Mouse (Mus musculus) liver, adult 2 months (tissue): ENCODE measurements around the gene Plekhm1. TPM values are rescaled to one million over a fixed set of nuclear protein-coding genes. Genes with fewer than 3 reads are reported as not detected.
A peak's percentile ranks its signal among the peaks of the same experiment; 100 is the strongest.

Experiments used
- DNase-seq: peaks from one replicate; pipeline ENCODE4 v3.0.0-alpha.2; 2011; ENCODE audit warnings: low read depth, low spot score; ENCODE audit errors: extremely low read depth
- H3K27ac ChIP-seq: fragments of 200-500 bp; replicated peaks from 2 replicates; pipeline ENCODE4 v1.5.1; 2012; ENCODE audit warnings: low read depth, mild to moderate bottlenecking, control low read depth, inconsistent platforms, low read length; ENCODE audit not compliant: insufficient read depth
- H3K27me3 ChIP-seq: fragments of 200-500 bp; 2 replicates; pipeline ENCODE4 v1.6.1; 2012; ENCODE audit warnings: mild to moderate bottlenecking, moderate library complexity, low read length, inconsistent platforms; ENCODE audit not compliant: control insufficient read depth, insufficient read depth
- H3K36me3 ChIP-seq: fragments of 200-500 bp; 2 replicates; pipeline ENCODE4 v1.6.1; 2012; ENCODE audit warnings: low read length, inconsistent platforms; ENCODE audit not compliant: control insufficient read depth, insufficient read depth
- H3K4me1 ChIP-seq: fragments of 200-500 bp; 2 replicates; pipeline ENCODE4 v1.6.1; 2011; ENCODE audit warnings: low read length; ENCODE audit not compliant: control insufficient read depth, insufficient read depth
- H3K4me3 ChIP-seq: fragments of 200-500 bp; 2 replicates; pipeline ENCODE4 v1.5.1; 2011; ENCODE audit warnings: low read depth, mild to moderate bottlenecking, control low read depth, low read length, moderate library complexity; ENCODE audit not compliant: insufficient read depth
- H3K79me2 ChIP-seq: fragments of 200-500 bp; 2 replicates; pipeline ENCODE4 v1.6.1; 2012; ENCODE audit warnings: inconsistent platforms, mild to moderate bottlenecking, low read length, moderate library complexity; ENCODE audit not compliant: control insufficient read depth, insufficient read depth
- H3K9ac ChIP-seq: fragments of 200-500 bp; 2 replicates; pipeline ENCODE4 v1.6.1; 2012; ENCODE audit warnings: low read depth, mild to moderate bottlenecking, control low read depth, inconsistent platforms, low read length
- CTCF ChIP-seq: fragments of 200-500 bp; IDR thresholded peaks from 2 replicates; pipeline ENCODE4 v1.5.1; 2011; ENCODE audit warnings: low read depth, low read length, control low read depth
- POLR2A ChIP-seq: fragments of 200-500 bp; IDR thresholded peaks from 2 replicates; pipeline ENCODE4 v1.6.1; 2011; ENCODE audit warnings: low read length, control low read depth; ENCODE audit not compliant: insufficient read depth; ENCODE audit errors: extremely low read depth
- WGBS: fragments of 180-500 bp; shearing (Covaris S2); methylation state at CpG from one replicate; pipeline ENCODE4 v1.1.7; 2018; 5-methylcytosine and 5-hydroxymethylcytosine counted together
- polyA plus RNA-seq: library from polyadenylated mRNA; depleted of rRNA; stranded (reverse); fragments of >200 nt; gene quantifications from 2 replicates; pipeline ENCODE4 v1.2.3, GENCODE M21; 2012
- total RNA-seq: library from RNA; depleted of rRNA; stranded (reverse); fragments of >200 nt; gene quantifications from 2 replicates; pipeline ENCODE4 v1.2.3, GENCODE M21; 2014

Plekhm1 gene
- total and polyA plus RNA-seq, 2 experiments = 3.5 to 9.8 TPM

GRCm38 (mm10) chr11:103406551-103406950 lies 5.9 kb downstream of the Plekhm1 start:
- TF ChIP-seq CTCF = no peak
- no peak for TF ChIP-seq POLR2A
- DNase-seq = peak; percentile 69
- WGBS = 67% methylated on average over 7 of the region's 7 CpGs
- Histone ChIP-seq H3K36me3 (0 out of 2 replicates have a peak, but pooled peaks cover 2% of the 10 kb centered on the region), H3K27me3 (no peaks in the 10 kb centered on the region), H3K79me2 (peaks cover 27% of the 10 kb centered on the region; the same call in 1 of the 2 replicates), H3K27ac (no peak overlapping the region), H3K9ac (no peak overlapping the region), H3K4me1 (peaks cover 5% of the 10 kb centered on the region), H3K4me3 (no peak overlapping the region)

- Histone ChIP-seq H3K27me3 (no peaks in the 10 kb centered on the region), H3K4me1 (peaks cover 5% of the 10 kb centered on the region), H3K9ac (no peak overlapping the region), H3K79me2 (peaks cover 21% of the 10 kb centered on the region; the same call in 1 of the 2 replicates), H3K27ac (no peak overlapping the region), H3K36me3 (0 out of 2 replicates have a peak, but pooled peaks cover 2% of the 10 kb centered on the region), H3K4me3 (no peak overlapping the region)
- WGBS = 87% methylated on average over 1 of the region's 1 CpGs
- no peak for DNase-seq
- TF ChIP-seq POLR2A (no peak), CTCF (no peak)
Measured at GRCm38 (mm10) chr11:103405814-103406213, 6.7 kb downstream of the Plekhm1 start.

- Histone ChIP-seq H3K27ac (no peak overlapping the region), H3K27me3 (no peaks in the 10 kb centered on the region), H3K9ac (no peak overlapping the region), H3K4me3 (no peak overlapping the region), H3K36me3 (0 out of 2 replicates have a peak, but pooled peaks cover 2% of the 10 kb centered on the region), H3K4me1 (peaks cover 9% of the 10 kb centered on the region), H3K79me2 (peaks cover 15% of the 10 kb centered on the region; the same call in 1 of the 2 replicates)
- DNase-seq = no peak
- TF ChIP-seq POLR2A (no peak), CTCF (no peak)
Measured at GRCm38 (mm10) chr11:103404618-103405017, 7.9 kb downstream of the Plekhm1 start.

- TF ChIP-seq POLR2A (no peak), CTCF (no peak)
- DNase-seq = peak; percentile 18
- H3K4me3 ChIP-seq = no peak overlapping the region
- 83% methylated on average over 4 of the region's 4 CpGs for WGBS
- H3K36me3 ChIP-seq = 0 out of 2 replicates have a peak, but pooled peaks cover 2% of the 10 kb centered on the region
- H3K79me2 ChIP-seq = peaks cover 11% of the 10 kb centered on the region; the same call in 1 of the 2 replicates
- no peaks in the 10 kb centered on the region for H3K27me3 ChIP-seq
- H3K9ac ChIP-seq = no peak overlapping the region
- peaks cover 12% of the 10 kb centered on the region for H3K4me1 ChIP-seq
- H3K27ac ChIP-seq = no peak overlapping the region
Measured at GRCm38 (mm10) chr11:103403776-103404175, 8.7 kb downstream of the Plekhm1 start.

GRCm38 (mm10) chr11:103402738-103403137 lies 9.7 kb downstream of the Plekhm1 start:
- Histone ChIP-seq H3K36me3 (0 out of 2 replicates have a peak, but pooled peaks cover 2% of the 10 kb centered on the region), H3K79me2 (peaks cover 8% of the 10 kb centered on the region; the same call in 1 of the 2 replicates), H3K9ac (no peak overlapping the region), H3K27ac (no peak overlapping the region), H3K4me3 (no peak overlapping the region), H3K27me3 (no peaks in the 10 kb centered on the region), H3K4me1 (peaks cover 12% of the 10 kb centered on the region)
- TF ChIP-seq CTCF = no peak
- TF ChIP-seq POLR2A = no peak
- no peak for DNase-seq
- WGBS = 86% methylated on average over 5 of the region's 5 CpGs

- H3K4me3 ChIP-seq = no peak overlapping the region
- TF ChIP-seq POLR2A (no peak), CTCF (peak; percentile 92)
- H3K4me1 ChIP-seq = peaks cover 12% of the 10 kb centered on the region
- H3K9ac ChIP-seq = no peak overlapping the region
- H3K36me3 ChIP-seq = 0 out of 2 replicates have a peak, but pooled peaks cover 2% of the 10 kb centered on the region
- peaks cover 8% of the 10 kb centered on the region; the same call in 1 of the 2 replicates for H3K79me2 ChIP-seq
- H3K27ac ChIP-seq = no peak overlapping the region
- DNase-seq = peak; percentile 48
- 81% methylated on average over 2 of the region's 2 CpGs for WGBS
- no peaks in the 10 kb centered on the region for H3K27me3 ChIP-seq
Measured at GRCm38 (mm10) chr11:103402198-103402597, 10.3 kb downstream of the Plekhm1 start.
